25 mouse cellular contexts compared by ENCODE assay signal in genomic region chr4:32489186-32489585, GRCm38 (mm10).
"Had no signal": no experiment of that assay in that cellular context is flagged by ENCODE, and none has a peak within 500 bp of the region (broad histone marks: within the 10 kb centered on the region; RNA-seq: fewer than 3 reads in every experiment).

No protein-coding gene starts in this region.

- H3K4me2 ChIP-seq: heart, embryonic 11.5 days; heart, embryonic 13.5 days; heart, embryonic 15.5 days; hindbrain, embryonic 13.5 days; hindbrain, embryonic 15.5 days; kidney, embryonic 15.5 days; limb, embryonic 12.5 days; liver, embryonic 11.5 days had no signal

- ATAC-seq: hindbrain, postnatal 0 days; intestine, embryonic 16.5 days had no signal

- H3K4me1 ChIP-seq: kidney, embryonic 15.5 days had no signal

- DNase-seq: gastrocnemius, postnatal 14 days; gastrocnemius, postnatal 36 days; heart, adult 2 months; heart, postnatal 14 days; heart, postnatal 36 days; kidney, adult 11 months; kidney, adult 2 months; kidney, adult 9 months; kidney, postnatal 14 days; kidney, postnatal 36 days; layer of hippocampus, adult 9-11 months; liver had no signal

- H3K9ac ChIP-seq: heart, embryonic 13.5 days; heart, embryonic 15.5 days; hindbrain, embryonic 13.5 days; hindbrain, embryonic 15.5 days; kidney, embryonic 15.5 days; limb, embryonic 12.5 days had no signal

- H3K4me3 ChIP-seq: heart, adult 2 months; heart, embryonic 13.5 days; heart, embryonic 15.5 days; hindbrain, embryonic 13.5 days; hindbrain, embryonic 15.5 days; kidney, embryonic 15.5 days; left cerebral cortex, adult 2 months; limb, embryonic 10.5 days; limb, embryonic 12.5 days had no signal

- H3K36me3 ChIP-seq: heart, embryonic 13.5 days; heart, embryonic 15.5 days; hindbrain, embryonic 13.5 days; hindbrain, embryonic 15.5 days; kidney, embryonic 15.5 days; limb, embryonic 10.5 days; limb, embryonic 12.5 days had no signal

- H3K9me3 ChIP-seq: heart, embryonic 13.5 days; heart, embryonic 15.5 days; hindbrain, embryonic 13.5 days; hindbrain, embryonic 15.5 days; kidney, embryonic 15.5 days; limb, embryonic 10.5 days; limb, embryonic 12.5 days had no signal

- H3K27ac ChIP-seq: heart, adult 2 months; heart, embryonic 13.5 days; heart, embryonic 15.5 days; hindbrain, embryonic 13.5 days; hindbrain, embryonic 15.5 days; hindbrain, postnatal 0 days; kidney, embryonic 15.5 days; kidney, postnatal 0 days; left cerebral cortex, adult 2 months; limb, embryonic 10.5 days; limb, embryonic 12.5 days had no signal

- H3K27me3 ChIP-seq: heart, embryonic 13.5 days; heart, embryonic 15.5 days; hindbrain, embryonic 13.5 days; hindbrain, embryonic 15.5 days; kidney, embryonic 15.5 days; limb, embryonic 12.5 days had no signal
